Mouse (Mus musculus) olfactory bulb, adult 2 months (tissue): ENCODE measurements around the gene Timp3.

Source experiments
- CTCF ChIP-seq: fragments of 200-500 bp; IDR thresholded peaks from 2 replicates; pipeline ENCODE4 v1.5.1; 2012; ENCODE audit warnings: low read depth, mild to moderate bottlenecking, low read length, moderate library complexity; ENCODE audit not compliant: insufficient read depth
- POLR2A ChIP-seq: fragments of 200-500 bp; IDR thresholded peaks from 2 replicates; pipeline ENCODE4 v1.6.1; 2012; ENCODE audit warnings: mild to moderate bottlenecking, low read depth, low read length, moderate library complexity; ENCODE audit not compliant: insufficient read depth

DNA sequence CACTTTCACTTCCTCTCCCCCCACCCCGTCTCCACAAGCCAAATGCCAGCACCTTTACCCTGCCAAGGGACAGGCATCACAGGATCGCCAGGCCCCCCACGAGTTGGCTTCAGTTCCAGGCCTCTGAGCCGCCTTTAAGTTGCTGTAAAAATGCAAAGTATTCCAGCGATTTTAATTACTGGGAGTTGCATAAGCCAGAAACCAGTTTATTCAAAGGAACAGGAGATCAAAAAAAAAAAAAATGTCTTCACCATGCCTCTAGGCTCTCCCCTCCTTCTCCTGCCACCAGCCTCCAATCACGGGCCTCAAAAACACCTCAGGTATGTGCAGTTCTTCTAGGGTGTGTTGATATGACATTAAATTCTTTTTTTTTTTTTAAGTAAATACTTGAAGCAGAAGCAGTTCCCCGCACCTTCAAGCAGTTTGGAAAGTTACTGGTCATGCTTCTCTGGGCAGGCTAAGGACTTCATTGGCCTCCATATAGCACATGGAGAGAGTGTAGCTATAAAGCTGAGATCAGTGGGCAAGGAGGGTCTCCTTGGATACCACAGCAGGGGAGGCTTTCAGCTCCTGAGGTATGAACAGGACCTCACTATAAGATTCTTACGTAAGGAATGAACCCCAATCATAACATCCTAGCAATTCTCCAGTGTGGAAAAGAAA lies 9.9 kb upstream of the Timp3 start:
- TF ChIP-seq CTCF, result no peak
- no peak for TF ChIP-seq POLR2A
